Mouse (Mus musculus) layer of hippocampus, postnatal 25 days (tissue): ENCODE data around the gene Kcna10. TPM values are rescaled to one million over a fixed set of nuclear protein-coding genes. Genes with fewer than 3 reads are reported as not detected.
A peak's percentile ranks its signal among the peaks of the same experiment; 100 is the strongest.

ENCODE experiments used
- DNase-seq, 2 experiments: peaks; one replicate each; pipeline ENCODE4 v3.0.0; 2022; ENCODE audit warnings: mixed read lengths in 2 of 2, low spot score in 1 of 2; ENCODE audit errors: extremely low spot score in 1 of 2
- total RNA-seq, 2 experiments: library from RNA; stranded (reverse); gene quantifications; 2 replicates each; pipeline ENCODE4 v1.2.3; 2021

Gene Kcna10
- not detected for total RNA-seq

- DNase-seq: no peak
Observed at GRCm38 (mm10) chr3:107182756-107183155, at the start of gene Kcna10. TSS of gene Kcna10 (plus strand) at chr3:107183056.

- no peak for DNase-seq
Observed at GRCm38 (mm10) chr3:107134457-107134856, 48.4 kb upstream of the Kcna10 start.

GRCm38 (mm10) chr3:107147126-107147525, 35.7 kb upstream of the Kcna10 start:
- no peak for DNase-seq

- DNase-seq: peak in 1 of 2 experiments; percentile 44
Observed at GRCm38 (mm10) chr3:107149006-107149405, 33.9 kb upstream of the Kcna10 start.

- DNase-seq: no peak
Observed at GRCm38 (mm10) chr3:107150469-107150868, 32.4 kb upstream of the Kcna10 start.

- peak in 1 of 2 experiments; percentile 35 for DNase-seq
Observed at GRCm38 (mm10) chr3:107150872-107151540, 31.9 kb upstream of the Kcna10 start.

GRCm38 (mm10) chr3:107153772-107154655, 28.8 kb upstream of the Kcna10 start:
- DNase-seq: no peak

- DNase-seq: no peak
Observed at GRCm38 (mm10) chr3:107158856-107159255, 24.0 kb upstream of the Kcna10 start.

GRCm38 (mm10) chr3:107159418-107159817, 23.4 kb upstream of the Kcna10 start:
- DNase-seq: peak in 1 of 2 experiments; percentile 39

- no peak for DNase-seq
Observed at GRCm38 (mm10) chr3:107159859-107160324, 23.0 kb upstream of the Kcna10 start.

- DNase-seq: no peak
Observed at GRCm38 (mm10) chr3:107162741-107163140, 20.1 kb upstream of the Kcna10 start.

- DNase-seq: no peak
Observed at GRCm38 (mm10) chr3:107169552-107169951, 13.3 kb upstream of the Kcna10 start.

- DNase-seq: no peak
Observed at GRCm38 (mm10) chr3:107171964-107172363, 10.9 kb upstream of the Kcna10 start.

- DNase-seq: no peak
Observed at GRCm38 (mm10) chr3:107172556-107172955, 10.3 kb upstream of the Kcna10 start.

- DNase-seq: peak in 1 of 2 experiments; percentile 12
Observed at GRCm38 (mm10) chr3:107175486-107175885, 7.4 kb upstream of the Kcna10 start.

- DNase-seq: no peak
Observed at GRCm38 (mm10) chr3:107176501-107176900, 6.4 kb upstream of the Kcna10 start.

- DNase-seq: no peak
Observed at GRCm38 (mm10) chr3:107180860-107181259, 2.0 kb upstream of the Kcna10 start.

- peak in 1 of 2 experiments; percentile 35 for DNase-seq
Observed at GRCm38 (mm10) chr3:107183178-107183577, 322 bp downstream of the Kcna10 start.

GRCm38 (mm10) chr3:107185597-107185996, 2.7 kb downstream of the Kcna10 start:
- DNase-seq: no peak

- DNase-seq: no peak
Observed at GRCm38 (mm10) chr3:107187022-107187421, 4.2 kb downstream of the Kcna10 start.

GRCm38 (mm10) chr3:107188226-107188899, 5.5 kb downstream of the Kcna10 start:
- DNase-seq: peak in 1 of 2 experiments; percentile 67
